Mouse (Mus musculus) liver, postnatal 0 days (tissue): ENCODE results near the gene Sdhd. TPM values are rescaled to one million over a fixed set of nuclear protein-coding genes. Genes with fewer than 3 reads are reported as not detected.

Source experiments
- ATAC-seq: fragments of 200-750 bp; cut with Nextera tagmentation; 2 replicates; pipeline ENCODE4 v1.8.0; 2017; ENCODE audit warnings: mild to moderate bottlenecking, moderate library complexity
- DNase-seq: peaks from one replicate; pipeline ENCODE4 v3.0.0-alpha.2; 2016
- H3K27ac ChIP-seq: fragments of 300-500 bp; sonication (generic); 2 replicates; pipeline ENCODE4 v1.5.1; 2014; ENCODE audit warnings: antibody characterized with exemption, moderate library complexity, mild to moderate bottlenecking, low read depth
- H3K27me3 ChIP-seq: fragments of 300-500 bp; sonication (generic); 2 replicates; pipeline ENCODE4 v1.6.1; 2014; ENCODE audit warnings: low read length, control low read depth, mixed read lengths; ENCODE audit not compliant: insufficient read depth
- H3K36me3 ChIP-seq: fragments of 300-500 bp; sonication (generic); replicated peaks from 2 replicates; pipeline ENCODE4 v1.6.1; 2014; ENCODE audit warnings: mild to moderate bottlenecking, control low read depth, low read length, moderate library complexity, mixed read lengths; ENCODE audit not compliant: insufficient read depth
- H3K4me1 ChIP-seq: fragments of 300-500 bp; sonication (generic); 2 replicates; pipeline ENCODE4 v1.6.1; 2014; ENCODE audit warnings: antibody characterized with exemption, mild to moderate bottlenecking, control low read depth; ENCODE audit not compliant: insufficient read depth
- H3K4me2 ChIP-seq: fragments of 300-500 bp; sonication (generic); 2 replicates; pipeline ENCODE4 v1.6.1; 2014; ENCODE audit warnings: low read depth, mild to moderate bottlenecking, low read length, moderate library complexity, mixed read lengths
- H3K4me3 ChIP-seq: fragments of 300-500 bp; sonication (generic); 2 replicates; pipeline ENCODE4 v1.5.1; 2014; ENCODE audit warnings: low read depth, low read length
- H3K9ac ChIP-seq: fragments of 300-500 bp; sonication (generic); replicated peaks from 2 replicates; pipeline ENCODE4 v1.6.1; 2014; ENCODE audit warnings: mild to moderate bottlenecking, moderate library complexity
- H3K9me3 ChIP-seq: fragments of 300-500 bp; sonication (generic); 2 replicates; pipeline ENCODE4 v1.6.1; 2016; ENCODE audit warnings: mild to moderate bottlenecking, control low read depth, low read length, mixed read lengths
- CTCF ChIP-seq: sonication (generic); IDR thresholded peaks from 2 replicates; pipeline ENCODE4 v1.5.1; 2016; ENCODE audit warnings: antibody characterized with exemption, low read depth
- EP300 ChIP-seq: IDR thresholded peaks from 2 replicates; pipeline ENCODE4 v1.6.1; 2016; ENCODE audit warnings: antibody characterized with exemption, low read depth, mild to moderate bottlenecking
- WGBS: fragments of 180-500 bp; shearing (Covaris S2); extraction: QIAGEN DNeasy Blood & Tissue Kit; methylation state at CpG from one replicate; pipeline ENCODE4 v1.1.7; 2014; ENCODE audit not compliant: insufficient replicate concordance; 5-methylcytosine and 5-hydroxymethylcytosine counted together
- polyA plus RNA-seq: library from polyadenylated mRNA; unstranded; fragments of >200 nt; fragmentation: Nextera tagmentation; extraction: Ambion mirVana; gene quantifications from 2 replicates; pipeline ENCODE4 v1.2.1, GENCODE M21; 2015

Gene Sdhd
- polyA plus RNA-seq, 1 experiment from 2014 or later, result 476 TPM

- DNase-seq (peak; percentile 22), ATAC-seq (no peak)
- peaks cover 27% of the 10 kb centered on the region for H3K4me1 ChIP-seq
- peaks cover 35% of the 10 kb centered on the region for H3K36me3 ChIP-seq
- peak overlapping the region; percentile 92 for H3K4me3 ChIP-seq
- WGBS, result 43% methylated on average over 7 of the region's 7 CpGs
- TF ChIP-seq CTCF, result no peak
- no peak for TF ChIP-seq EP300
- H3K27me3 ChIP-seq, result no peaks in the 10 kb centered on the region
- H3K27ac ChIP-seq, result peak overlapping the region; percentile 86
- H3K9ac ChIP-seq, result peak overlapping the region; percentile 93
- H3K9me3 ChIP-seq, result no peaks in the 10 kb centered on the region
- peak overlapping the region; percentile 92 for H3K4me2 ChIP-seq
Measured at GRCm38 (mm10) chr9:50602055-50602845, 1.4 kb downstream of the Sdhd start.

GRCm38 (mm10) chr9:50601536-50601935 is 2.1 kb downstream of the Sdhd start:
- TF ChIP-seq EP300 (no peak), CTCF (no peak)
- peaks cover 40% of the 10 kb centered on the region for H3K36me3 ChIP-seq
- peak overlapping the region; percentile 86 for H3K27ac ChIP-seq
- 22% methylated on average over 6 of the region's 6 CpGs for WGBS
- peaks cover 27% of the 10 kb centered on the region for H3K4me1 ChIP-seq
- no peaks in the 10 kb centered on the region for H3K9me3 ChIP-seq
- no peak overlapping the region; the same call in 1 of the 2 replicates for H3K9ac ChIP-seq
- DNase-seq (peak; percentile 25), ATAC-seq (no peak)
- H3K4me2 ChIP-seq, result peak overlapping the region; percentile 92
- H3K4me3 ChIP-seq, result peak overlapping the region; percentile 92
- no peaks in the 10 kb centered on the region for H3K27me3 ChIP-seq

- 90% methylated on average over 8 of the region's 8 CpGs for WGBS
- peaks cover 50% of the 10 kb centered on the region for H3K36me3 ChIP-seq
- no peak for TF ChIP-seq CTCF
- TF ChIP-seq EP300, result no peak
Measured at GRCm38 (mm10) chr9:50596973-50597372, 6.6 kb downstream of the Sdhd start.

GRCm38 (mm10) chr9:50594794-50595417 is 8.7 kb downstream of the Sdhd start:
- no peak overlapping the region for H3K4me3 ChIP-seq
- peak overlapping the region; percentile 75 for H3K27ac ChIP-seq
- TF ChIP-seq EP300 (0 out of 2 replicates have a peak, but pooled peaks have one; percentile 12), CTCF (no peak)
- peaks cover 10% of the 10 kb centered on the region for H3K4me1 ChIP-seq
- no peaks in the 10 kb centered on the region for H3K9me3 ChIP-seq
- DNase-seq, result peak; percentile 34
- H3K4me2 ChIP-seq, result no peak overlapping the region
- 61% methylated on average over 12 of the region's 12 CpGs for WGBS
- no peaks in the 10 kb centered on the region for H3K27me3 ChIP-seq
- peaks cover 45% of the 10 kb centered on the region for H3K36me3 ChIP-seq
- H3K9ac ChIP-seq, result no peak overlapping the region
- ATAC-seq, result peak; percentile 91

More at GRCm38 (mm10) chr9:50596973-50597372, 6.6 kb downstream of the Sdhd start:
- Histone ChIP-seq H3K4me1 (peaks cover 12% of the 10 kb centered on the region), H3K9ac (no peak overlapping the region), H3K4me2 (no peak overlapping the region), H3K27ac (no peak overlapping the region), H3K4me3 (no peak overlapping the region), H3K9me3 (no peaks in the 10 kb centered on the region), H3K27me3 (no peaks in the 10 kb centered on the region)
- DNase-seq, result no peak
- no peak for ATAC-seq

GRCm38 (mm10) chr9:50593544-50593943 is 10.1 kb downstream of the Sdhd start:
- TF ChIP-seq CTCF, result peak; percentile 82
- TF ChIP-seq EP300, result no peak
- Histone ChIP-seq H3K4me2 (no peak overlapping the region), H3K27me3 (no peaks in the 10 kb centered on the region), H3K36me3 (peaks cover 34% of the 10 kb centered on the region), H3K9ac (no peak overlapping the region), H3K4me3 (no peak overlapping the region), H3K27ac (no peak overlapping the region), H3K9me3 (no peaks in the 10 kb centered on the region), H3K4me1 (peaks cover 10% of the 10 kb centered on the region)
- ATAC-seq, result 0 out of 2 replicates have a peak, but pooled peaks have one; percentile 12
- WGBS, result 71% methylated on average over 3 of the region's 3 CpGs
- DNase-seq, result peak; percentile 66

- H3K4me1 ChIP-seq, result peaks cover 10% of the 10 kb centered on the region
- no peaks in the 10 kb centered on the region for H3K27me3 ChIP-seq
- no peak for TF ChIP-seq EP300
- TF ChIP-seq CTCF, result no peak
- no peak overlapping the region for H3K4me2 ChIP-seq
- H3K9ac ChIP-seq, result no peak overlapping the region
- peaks cover 28% of the 10 kb centered on the region for H3K36me3 ChIP-seq
- ATAC-seq (no peak), DNase-seq (peak; percentile 55)
- H3K27ac ChIP-seq, result peak overlapping the region; percentile 67
- WGBS, result 76% methylated on average over 9 of the region's 9 CpGs
- no peaks in the 10 kb centered on the region for H3K9me3 ChIP-seq
- no peak overlapping the region for H3K4me3 ChIP-seq
Measured at GRCm38 (mm10) chr9:50592955-50593354, 10.7 kb downstream of the Sdhd start.
